Mouse (Mus musculus): ENCODE measurements at regions not wholly inside any gene's neighbourhood (a gene's known extent, or its start where the extent isn't known, plus 50 kb on each side); places are given as distances from the start of the nearest gene placed in this dataset.

DNA sequence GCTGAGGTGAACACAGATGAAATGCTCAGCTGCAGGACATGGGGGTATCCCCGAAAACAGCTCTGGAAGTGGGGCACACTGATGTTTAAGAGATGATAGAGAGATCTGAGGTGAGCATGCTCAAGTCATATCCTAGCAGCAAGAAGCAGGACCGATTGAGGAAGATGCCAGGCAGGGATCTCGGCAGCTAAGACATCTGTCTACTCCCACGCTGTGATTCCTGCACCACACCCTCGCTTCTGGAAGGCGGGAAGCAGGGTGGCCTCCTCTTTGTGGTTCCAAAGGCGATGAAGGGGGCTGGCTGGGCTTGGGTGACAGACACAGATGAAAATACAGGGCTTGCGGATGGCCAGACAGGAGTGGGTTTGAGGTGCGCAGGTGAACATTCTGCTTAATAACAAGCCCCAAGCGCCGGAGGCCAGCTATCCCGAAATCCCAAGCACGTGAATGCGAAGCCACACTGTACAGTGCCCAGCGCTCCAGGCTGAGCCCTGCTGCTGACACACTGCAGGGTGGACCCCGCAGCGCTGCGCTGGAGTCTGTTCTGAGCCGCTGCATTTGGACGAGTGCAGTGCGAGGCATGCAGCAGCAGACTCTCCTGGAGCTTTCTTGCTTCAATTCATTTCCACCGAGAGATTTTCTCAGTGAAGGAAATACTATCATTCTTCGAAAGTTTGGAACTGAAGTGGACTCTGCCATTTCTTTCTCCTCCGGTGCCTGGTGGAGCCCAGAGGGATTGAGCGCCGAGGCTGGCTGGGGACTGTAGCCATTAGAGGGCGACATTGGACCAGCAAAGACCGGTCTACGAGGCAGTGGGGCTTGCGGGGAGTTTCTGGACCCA, 308.6 kb downstream of the Matn1 start:
- H3K27ac ChIP-seq (replicated peaks): no peak overlapping the region
- H3K36me3 ChIP-seq: no peaks in the 10 kb centered on the region
- H3K9me3 ChIP-seq (replicated peaks): no peaks in the 10 kb centered on the region
- peaks cover 9% of the 10 kb centered on the region for H3K4me1 ChIP-seq
- no peak overlapping the region for H3K9ac ChIP-seq
- ATAC-seq (ENCODE audit: insufficient number of reproducible peaks, low FRiP score, low TSS enrichment, low read depth): no peak
- H3K27me3 ChIP-seq: no peaks in the 10 kb centered on the region
- 17% methylated on average over 30 of the region's 30 CpGs for WGBS
- peak overlapping the region; percentile 17; the same call in 1 of the 2 replicates for H3K4me3 ChIP-seq (replicated peaks)
- H3K4me2 ChIP-seq (replicated peaks): peak overlapping the region; percentile 46

DNA sequence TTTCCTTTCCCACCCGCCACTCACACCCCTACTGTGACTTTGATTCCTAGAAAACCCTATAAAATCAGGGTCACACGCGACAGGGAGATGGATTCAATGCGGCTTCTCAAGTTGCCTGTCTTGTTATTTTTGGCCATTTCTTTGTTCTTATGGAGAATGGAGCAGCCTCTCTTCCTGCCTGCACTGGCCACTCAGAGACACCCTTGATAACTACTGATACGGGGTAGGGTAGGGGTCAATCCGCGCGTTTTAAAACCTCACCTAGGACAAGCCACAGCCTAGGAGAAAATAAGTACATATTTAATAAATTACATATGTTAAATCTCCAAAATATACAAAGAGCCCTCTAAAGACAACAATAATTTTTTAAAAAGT, 309.2 kb downstream of the Matn1 start:
- no peak overlapping the region for H3K4me3 ChIP-seq (replicated peaks)
- no peaks in the 10 kb centered on the region for H3K36me3 ChIP-seq
- H3K27ac ChIP-seq (replicated peaks): no peak overlapping the region
- H3K4me1 ChIP-seq: peaks cover 9% of the 10 kb centered on the region
- no peak for ATAC-seq (ENCODE audit: insufficient number of reproducible peaks, low FRiP score, low TSS enrichment, low read depth)
- 5% methylated on average over 8 of the region's 8 CpGs for WGBS
- no peaks in the 10 kb centered on the region for H3K9me3 ChIP-seq (replicated peaks)
- no peaks in the 10 kb centered on the region for H3K27me3 ChIP-seq
- peak overlapping the region; percentile 46 for H3K4me2 ChIP-seq (replicated peaks)
- H3K9ac ChIP-seq: no peak overlapping the region

DNA sequence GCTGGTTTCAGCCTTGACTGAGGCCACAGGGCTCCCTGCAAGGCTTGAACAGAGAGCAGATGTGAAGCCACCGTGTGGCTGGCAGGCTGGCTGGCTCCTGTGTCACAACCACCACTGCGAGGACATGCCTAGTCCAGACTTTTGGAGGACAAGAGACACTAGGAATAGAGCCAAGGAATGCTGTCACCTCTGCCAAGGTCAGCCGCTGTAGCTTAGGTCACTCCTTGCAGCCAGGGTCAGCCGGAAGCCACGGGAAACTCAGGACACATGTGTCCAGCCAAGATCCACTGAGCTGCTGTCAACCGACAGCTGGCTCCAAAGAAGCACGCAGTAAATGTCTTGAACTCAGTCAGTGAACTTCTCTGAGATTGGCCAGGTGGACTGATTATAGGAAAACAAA, 310.1 kb downstream of the Matn1 start:
- no peak overlapping the region for H3K9ac ChIP-seq
- peaks cover 9% of the 10 kb centered on the region for H3K4me1 ChIP-seq
- H3K4me3 ChIP-seq (replicated peaks): no peak overlapping the region
- H3K27me3 ChIP-seq: no peaks in the 10 kb centered on the region
- H3K27ac ChIP-seq (replicated peaks): no peak overlapping the region
- H3K4me2 ChIP-seq (replicated peaks): no peak overlapping the region
- H3K9me3 ChIP-seq (replicated peaks): no peaks in the 10 kb centered on the region
- 48% methylated on average over 7 of the region's 7 CpGs for WGBS
- ATAC-seq (ENCODE audit: insufficient number of reproducible peaks, low FRiP score, low TSS enrichment, low read depth): no peak
- no peaks in the 10 kb centered on the region for H3K36me3 ChIP-seq

DNA sequence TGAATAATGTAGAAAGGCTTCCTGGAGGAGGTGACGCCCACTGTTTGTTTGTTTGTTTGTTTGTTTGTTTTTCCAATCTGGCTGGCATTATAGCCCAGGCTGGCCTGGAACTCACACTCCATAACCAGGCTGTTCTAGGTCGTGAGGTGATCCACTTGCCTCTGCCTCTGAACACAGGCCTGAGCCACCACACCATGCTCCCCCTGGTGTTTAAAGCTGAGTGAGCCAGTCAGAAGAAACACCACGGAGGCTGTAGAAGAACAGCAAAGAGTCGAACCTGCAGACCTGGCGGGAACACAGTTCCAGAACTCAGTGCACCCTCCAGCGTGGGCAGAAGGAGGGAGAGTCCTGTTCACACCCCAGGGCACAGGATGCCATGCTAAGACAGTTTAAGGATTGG, 310.5 kb downstream of the Matn1 start:
- no peaks in the 10 kb centered on the region for H3K36me3 ChIP-seq
- WGBS: 43% methylated on average over 6 of the region's 6 CpGs
- H3K4me3 ChIP-seq (replicated peaks): no peak overlapping the region
- no peaks in the 10 kb centered on the region for H3K27me3 ChIP-seq
- H3K27ac ChIP-seq (replicated peaks): no peak overlapping the region
- no peak for ATAC-seq (ENCODE audit: insufficient number of reproducible peaks, low FRiP score, low TSS enrichment, low read depth)
- H3K9ac ChIP-seq: no peak overlapping the region
- H3K4me2 ChIP-seq (replicated peaks): no peak overlapping the region
- H3K9me3 ChIP-seq (replicated peaks): no peaks in the 10 kb centered on the region
- H3K4me1 ChIP-seq: peaks cover 9% of the 10 kb centered on the region

DNA sequence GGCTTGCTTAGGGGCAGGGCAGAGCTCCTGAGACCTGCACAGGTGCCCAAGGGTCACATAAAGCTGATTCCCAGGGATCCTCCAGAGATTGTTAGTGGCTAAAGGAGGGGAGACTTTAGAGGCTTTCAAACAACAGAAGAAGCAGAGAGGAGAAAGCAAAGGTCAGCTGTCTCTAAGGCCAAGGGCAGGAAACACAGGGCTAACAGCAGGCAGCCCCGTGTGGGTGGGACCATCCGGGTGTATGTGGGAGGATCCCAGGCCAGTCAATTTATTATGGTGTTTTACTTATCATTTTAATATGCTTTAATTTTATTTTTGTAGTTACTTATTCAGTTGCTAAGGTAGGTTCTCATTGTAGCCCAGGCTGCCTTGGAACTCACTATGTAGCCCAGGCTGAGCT, 317.1 kb downstream of the Matn1 start:
- Histone ChIP-seq H3K9ac (no peak overlapping the region), H3K4me1 (0 out of 2 replicates have a peak, but pooled peaks cover 4% of the 10 kb centered on the region), H3K27me3 (peaks cover 2% of the 10 kb centered on the region; the same call in 1 of the 2 replicates), H3K4me3 (replicated peaks) (no peak overlapping the region), H3K27ac (replicated peaks) (no peak overlapping the region), H3K9me3 (replicated peaks) (no peaks in the 10 kb centered on the region), H3K4me2 (replicated peaks) (no peak overlapping the region), H3K36me3 (no peaks in the 10 kb centered on the region)
- 67% methylated on average over 2 of the region's 2 CpGs for WGBS
- no peak for ATAC-seq (ENCODE audit: insufficient number of reproducible peaks, low FRiP score, low TSS enrichment, low read depth)

DNA sequence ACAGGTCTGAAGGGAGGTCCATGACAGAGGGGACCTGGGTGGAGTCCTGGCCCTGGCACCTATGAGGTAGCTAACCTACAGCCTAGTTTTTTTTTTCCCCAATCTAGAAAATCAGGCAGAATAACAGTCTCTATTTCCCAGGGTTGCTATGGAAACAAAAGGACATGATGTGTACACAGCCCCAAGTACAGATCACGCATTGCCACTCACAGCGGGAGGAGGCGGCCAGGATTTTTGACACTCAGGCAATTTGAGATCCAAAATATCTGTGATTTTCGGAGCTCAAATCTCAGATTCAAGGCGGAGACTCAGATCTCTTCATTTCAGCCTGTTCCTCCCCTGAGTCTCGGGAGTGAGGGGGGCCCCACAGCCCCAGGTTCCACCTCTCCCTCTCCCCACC, 318.7 kb downstream of the Matn1 start:
- no peaks in the 10 kb centered on the region for H3K9me3 ChIP-seq (replicated peaks)
- H3K4me2 ChIP-seq (replicated peaks): no peak overlapping the region
- ATAC-seq (ENCODE audit: insufficient number of reproducible peaks, low FRiP score, low TSS enrichment, low read depth): no peak
- H3K4me1 ChIP-seq: 0 out of 2 replicates have a peak, but pooled peaks cover 13% of the 10 kb centered on the region
- no peaks in the 10 kb centered on the region for H3K36me3 ChIP-seq
- H3K9ac ChIP-seq: no peak overlapping the region
- 52% methylated on average over 6 of the region's 6 CpGs for WGBS
- no peak overlapping the region for H3K4me3 ChIP-seq (replicated peaks)
- H3K27ac ChIP-seq (replicated peaks): no peak overlapping the region
- peaks cover 2% of the 10 kb centered on the region; the same call in 1 of the 2 replicates for H3K27me3 ChIP-seq

DNA sequence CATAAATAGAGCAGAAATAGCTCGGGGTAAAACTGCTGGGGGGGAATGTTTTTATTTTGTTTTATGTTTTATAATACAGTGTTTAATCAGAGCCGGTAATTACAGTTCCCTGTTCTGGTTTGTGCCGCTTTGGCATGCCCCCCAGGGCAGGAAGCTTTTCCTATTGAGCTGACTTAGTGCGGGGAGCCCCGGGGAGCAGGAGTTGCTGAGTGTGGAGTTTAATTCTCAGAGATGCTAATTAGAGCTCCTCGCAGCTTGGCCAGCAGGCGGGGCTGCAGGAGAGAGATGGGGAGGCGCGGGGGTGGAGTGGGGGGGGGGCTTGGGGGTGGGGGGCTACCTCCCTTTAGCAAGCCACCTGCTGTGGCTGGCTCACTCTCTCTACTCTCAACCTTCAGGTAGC, 322.6 kb downstream of the Matn1 start:
- peaks cover 10% of the 10 kb centered on the region for H3K27me3 ChIP-seq
- WGBS: 5% methylated on average over 9 of the region's 9 CpGs
- H3K4me3 ChIP-seq (replicated peaks): no peak overlapping the region
- no peak overlapping the region for H3K9ac ChIP-seq
- H3K36me3 ChIP-seq: no peaks in the 10 kb centered on the region
- no peaks in the 10 kb centered on the region for H3K9me3 ChIP-seq (replicated peaks)
- no peak overlapping the region for H3K27ac ChIP-seq (replicated peaks)
- 0 out of 2 replicates have a peak, but pooled peaks cover 13% of the 10 kb centered on the region for H3K4me1 ChIP-seq
- ATAC-seq (ENCODE audit: insufficient number of reproducible peaks, low FRiP score, low TSS enrichment, low read depth): no peak
- no peak overlapping the region for H3K4me2 ChIP-seq (replicated peaks)

DNA sequence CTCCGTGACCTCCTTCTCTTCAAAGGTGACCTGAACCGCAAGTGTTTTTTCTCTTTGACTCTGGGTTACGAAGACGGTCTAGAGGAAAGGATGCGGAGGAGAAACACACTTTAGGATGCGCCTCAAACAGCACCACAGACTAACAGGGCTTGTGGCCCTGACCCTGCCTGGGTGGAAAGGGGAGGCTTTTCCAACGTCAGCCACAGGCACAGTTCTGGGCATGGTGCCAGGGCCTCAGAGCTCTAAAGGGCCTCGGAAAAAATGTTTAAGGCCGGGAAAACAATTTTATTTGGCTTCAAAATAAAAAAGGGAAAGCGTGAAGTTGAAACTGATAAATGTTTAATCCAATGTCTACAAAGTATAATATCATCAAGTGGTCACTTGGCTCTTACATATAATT, 323.6 kb downstream of the Matn1 start:
- Histone ChIP-seq H3K9ac (no peak overlapping the region), H3K36me3 (no peaks in the 10 kb centered on the region), H3K9me3 (replicated peaks) (no peaks in the 10 kb centered on the region), H3K27me3 (peaks cover 8% of the 10 kb centered on the region), H3K27ac (replicated peaks) (no peak overlapping the region), H3K4me2 (replicated peaks) (no peak overlapping the region), H3K4me3 (replicated peaks) (no peak overlapping the region), H3K4me1 (0 out of 2 replicates have a peak, but pooled peaks cover 13% of the 10 kb centered on the region)
- WGBS: 38% methylated on average over 10 of the region's 10 CpGs
- ATAC-seq (ENCODE audit: insufficient number of reproducible peaks, low FRiP score, low TSS enrichment, low read depth): no peak

DNA sequence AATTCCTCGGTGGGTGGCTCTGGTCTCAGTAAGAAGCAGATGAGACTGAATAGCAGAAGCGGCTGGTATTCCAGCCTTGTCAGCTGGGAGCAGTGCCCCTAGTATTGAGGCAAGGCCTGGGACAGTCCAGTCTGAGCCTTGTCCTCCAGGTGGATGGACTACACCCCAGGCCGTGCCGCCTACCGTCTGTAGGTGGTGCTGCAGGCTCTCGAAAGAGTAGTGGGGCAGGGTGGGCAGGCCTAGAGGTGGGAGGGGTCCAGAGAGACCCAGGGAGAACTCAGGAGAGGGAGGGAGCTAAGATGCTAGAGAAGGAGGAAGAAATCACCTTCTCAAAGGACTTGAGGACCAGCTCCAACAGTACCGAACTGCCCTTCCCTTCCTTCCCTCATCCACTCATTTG, 326.0 kb downstream of the Matn1 start:
- H3K27ac ChIP-seq (replicated peaks): no peak overlapping the region
- no peak overlapping the region for H3K9ac ChIP-seq
- no peak overlapping the region for H3K4me2 ChIP-seq (replicated peaks)
- no peaks in the 10 kb centered on the region for H3K9me3 ChIP-seq (replicated peaks)
- peaks cover 8% of the 10 kb centered on the region for H3K27me3 ChIP-seq
- ATAC-seq (ENCODE audit: insufficient number of reproducible peaks, low FRiP score, low TSS enrichment, low read depth): 0 out of 2 replicates have a peak, but pooled peaks have one; percentile 52
- 0 out of 2 replicates have a peak, but pooled peaks cover 9% of the 10 kb centered on the region for H3K4me1 ChIP-seq
- H3K4me3 ChIP-seq (replicated peaks): no peak overlapping the region
- H3K36me3 ChIP-seq: no peaks in the 10 kb centered on the region
- 23% methylated on average over 7 of the region's 7 CpGs for WGBS

DNA sequence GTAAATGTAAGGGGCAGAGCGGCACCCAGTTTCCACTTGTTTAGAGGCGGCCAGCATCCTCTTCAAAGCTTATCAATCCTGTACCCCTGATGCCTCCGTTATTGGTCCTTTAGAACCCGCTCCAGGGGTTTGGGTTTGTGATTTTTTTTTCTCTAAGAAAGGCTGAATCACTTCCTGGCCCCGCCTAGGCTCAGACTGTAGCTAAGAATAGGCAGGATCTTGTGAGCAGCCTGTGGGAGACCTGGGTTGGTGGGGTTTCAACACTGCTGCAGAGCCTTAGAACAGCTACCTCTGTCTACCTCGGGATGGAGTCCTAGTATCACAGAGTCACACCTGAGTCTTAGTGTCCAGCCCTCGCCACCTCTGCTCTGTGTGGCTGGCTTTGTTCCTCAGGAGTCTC, 327.9 kb downstream of the Matn1 start:
- H3K4me2 ChIP-seq (replicated peaks): no peak overlapping the region
- H3K9me3 ChIP-seq (replicated peaks): no peaks in the 10 kb centered on the region
- 68% methylated on average over 7 of the region's 7 CpGs for WGBS
- no peak for ATAC-seq (ENCODE audit: insufficient number of reproducible peaks, low FRiP score, low TSS enrichment, low read depth)
- H3K27ac ChIP-seq (replicated peaks): no peak overlapping the region
- H3K4me3 ChIP-seq (replicated peaks): no peak overlapping the region
- peaks cover 8% of the 10 kb centered on the region for H3K27me3 ChIP-seq
- no peaks in the 10 kb centered on the region for H3K36me3 ChIP-seq
- no peak overlapping the region for H3K9ac ChIP-seq
- H3K4me1 ChIP-seq: 0 out of 2 replicates have a peak, but pooled peaks cover 5% of the 10 kb centered on the region

DNA sequence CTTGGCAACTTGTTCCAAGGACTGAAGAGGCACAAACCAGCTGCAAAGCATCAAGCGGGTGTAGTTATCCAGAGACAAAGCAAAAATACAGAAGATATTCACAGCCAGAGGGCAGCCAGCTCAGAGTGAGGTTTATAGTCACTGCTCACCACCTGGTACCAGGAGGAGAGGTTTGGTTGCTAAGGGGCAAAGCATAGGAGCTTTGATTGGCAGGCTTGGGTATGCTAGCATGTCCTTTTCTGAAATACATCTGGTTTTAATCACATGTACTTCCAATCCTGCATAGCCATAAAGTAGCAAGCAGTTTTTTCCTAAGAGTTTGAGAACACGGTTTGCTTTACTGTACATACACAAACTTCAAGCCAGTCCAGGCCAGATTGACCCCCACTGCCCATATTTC, 349.4 kb downstream of the Matn1 start:
- H3K9me3 ChIP-seq (replicated peaks): no peaks in the 10 kb centered on the region
- ATAC-seq (ENCODE audit: insufficient number of reproducible peaks, low FRiP score, low TSS enrichment, low read depth): no peak
- no peaks in the 10 kb centered on the region for H3K36me3 ChIP-seq
- H3K4me1 ChIP-seq: peaks cover 12% of the 10 kb centered on the region; the same call in 1 of the 2 replicates
- H3K4me2 ChIP-seq (replicated peaks): no peak overlapping the region
- H3K27ac ChIP-seq (replicated peaks): 0 out of 2 replicates have a peak overlapping the region, but pooled peaks have one; percentile 0
- no peaks in the 10 kb centered on the region for H3K27me3 ChIP-seq
- no peak overlapping the region for H3K4me3 ChIP-seq (replicated peaks)
- H3K9ac ChIP-seq: no peak overlapping the region
- 50% methylated on average over 2 of the region's 2 CpGs for WGBS
